Mouse (Mus musculus): ENCODE data around the gene Mta3.

DNA sequence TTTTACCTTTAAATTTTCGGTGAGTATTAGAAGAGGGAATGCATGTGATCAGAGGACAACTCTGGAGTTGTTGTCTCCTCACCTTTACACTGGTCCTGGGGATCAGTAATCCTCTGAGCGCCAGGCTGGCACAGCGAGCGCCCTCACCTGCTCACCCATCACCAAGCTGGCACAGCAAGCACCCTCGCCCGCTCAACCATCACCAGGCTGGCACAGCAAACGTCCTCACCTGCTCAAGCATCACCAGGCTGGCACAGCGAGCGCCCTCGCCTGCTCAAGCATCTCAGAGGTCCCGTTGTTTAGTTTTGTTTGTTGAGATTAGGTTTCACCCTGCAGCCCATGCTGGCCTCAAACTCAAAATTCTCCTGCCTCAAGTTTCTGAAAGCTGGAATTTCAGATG, 20.5 kb downstream of the Mta3 start:
- TF ChIP-seq CTCF (IDR thresholded peaks at IDR 0.05; ENCODE audit: extremely low read depth, insufficient read length, insufficient replicate concordance, low read depth, low read length) (no peak), POLR2A (IDR thresholded peaks at IDR 0.05; ENCODE audit: low read depth, low read length) (no peak)
